Mouse (Mus musculus) E14TG2a.4 (cell line): Measurements from ENCODE around the gene Grk2.
A peak's percentile ranks its signal among the peaks of the same experiment; 100 is the strongest.

Experiments
- CTCF ChIP-seq: conservative IDR thresholded peaks from 2 replicates; pipeline ENCODE4 v1.5.1; 2014; ENCODE audit warnings: low read length
- NANOG ChIP-seq: IDR thresholded peaks from 2 replicates; pipeline ENCODE4 v1.6.1; 2014; ENCODE audit warnings: borderline replicate concordance, low read length, mixed read lengths

GRCm38 (mm10) chr19:4247010-4247409, 59.0 kb downstream of the Grk2 start:
- peak; percentile 70 for TF ChIP-seq CTCF
- no peak for TF ChIP-seq NANOG
